Mouse (Mus musculus) CH12.LX (cell line): Measurements from ENCODE around the gene Mical3. TPM values are rescaled to one million over a fixed set of nuclear protein-coding genes. Genes with fewer than 3 reads are reported as not detected.

Experiments
- DNase-seq: peaks from one replicate; pipeline ENCODE4 v3.0.0-alpha.2; 2013; ENCODE audit errors: extremely low read depth
- H3K27ac ChIP-seq: 2 replicates; pipeline ENCODE4 v1.5.1; 2012; ENCODE audit warnings: low read depth, mild to moderate bottlenecking, control low read depth, moderate library complexity; ENCODE audit not compliant: insufficient read depth
- H3K27me3 ChIP-seq: replicated peaks from 2 replicates; pipeline ENCODE3; 2012; ENCODE audit warnings: inconsistent platforms
- H3K36me3 ChIP-seq, 2 experiments: replicated peaks in 1 of 2; 2 replicates each; pipeline versions ENCODE3 to v1.6.1; 2012; ENCODE audit warnings: inconsistent platforms in 1 of 2, low read length in 1 of 2, mild to moderate bottlenecking in 1 of 2, mixed read lengths in 1 of 2, moderate library complexity in 1 of 2; ENCODE audit not compliant: control insufficient read depth in 1 of 2, insufficient read depth in 1 of 2
- H3K4me1 ChIP-seq, 2 experiments: 2 replicates each; pipeline ENCODE4 v1.6.1; 2012; ENCODE audit warnings: inconsistent platforms in 1 of 2, moderate library complexity in 1 of 2; ENCODE audit not compliant: insufficient read depth in 2 of 2, control insufficient read depth in 1 of 2
- H3K4me2 ChIP-seq: 2 replicates; pipeline ENCODE4 v1.6.1; 2012; ENCODE audit warnings: low read depth, mild to moderate bottlenecking, control low read depth; ENCODE audit not compliant: poor library complexity, insufficient read depth, severe bottlenecking
- H3K4me3 ChIP-seq, 3 experiments: fragments of 150-350 bp in 1 of 3; sonication (generic) in 1 of 3; replicated peaks in 1 of 3; 2 replicates each; pipeline versions ENCODE3 to v1.5.1; 2011 to 2012; ENCODE audit warnings: low read depth in 2 of 3, low read length in 2 of 3, mild to moderate bottlenecking in 2 of 3, moderate library complexity in 2 of 3, control low read depth in 1 of 3, improper control_type of control experiment in 1 of 3, inconsistent platforms in 1 of 3, mixed read lengths in 1 of 3; ENCODE audit not compliant: poor library complexity in 1 of 3
- H3K79me2 ChIP-seq: replicated peaks from 2 replicates; pipeline ENCODE4 v1.6.1; 2012; ENCODE audit warnings: mild to moderate bottlenecking, moderate library complexity; ENCODE audit not compliant: control insufficient read depth, poor library complexity, insufficient read depth, severe bottlenecking; ENCODE audit errors: extremely low read depth
- H3K9ac ChIP-seq: 2 replicates; pipeline ENCODE4 v1.6.1; 2012; ENCODE audit warnings: low read depth, mild to moderate bottlenecking, control low read depth, moderate library complexity; ENCODE audit not compliant: insufficient read depth
- H3K9me3 ChIP-seq: replicated peaks from 2 replicates; pipeline ENCODE3; 2012; ENCODE audit warnings: low read length, inconsistent platforms, mixed read lengths
- CHD1 ChIP-seq: IDR thresholded peaks from 2 replicates; pipeline ENCODE4 v1.6.1; 2012; ENCODE audit warnings: low read depth, low read length, improper control_type of control experiment, inconsistent platforms
- CTCF ChIP-seq, 2 experiments: IDR thresholded peaks in 1 of 2; conservative IDR thresholded peaks in 1 of 2; 2 replicates each; pipeline ENCODE4 v1.5.1; 2011 to 2012; ENCODE audit warnings: low read depth in 2 of 2, low read length in 2 of 2, improper control_type of control experiment in 1 of 2, inconsistent platforms in 1 of 2, mild to moderate bottlenecking in 1 of 2, moderate library complexity in 1 of 2
- E2F4 ChIP-seq: IDR thresholded peaks from 2 replicates; pipeline ENCODE4 v1.6.1; 2011; ENCODE audit warnings: low read depth, low read length, improper control_type of control experiment; ENCODE audit not compliant: insufficient replicate concordance
- GABPA ChIP-seq: IDR thresholded peaks from 2 replicates; pipeline ENCODE4 v1.6.1; 2012; ENCODE audit warnings: low read depth, low read length, improper control_type of control experiment, inconsistent platforms; ENCODE audit not compliant: insufficient replicate concordance
- IRF4 ChIP-seq: IDR thresholded peaks from 2 replicates; pipeline ENCODE4 v1.6.1; 2014; ENCODE audit warnings: low read depth, mild to moderate bottlenecking, inconsistent platforms, low read length, improper control_type of control experiment
- JUN ChIP-seq: IDR thresholded peaks from 2 replicates; pipeline ENCODE4 v1.6.1; 2011; ENCODE audit warnings: low read depth, mild to moderate bottlenecking, low read length, improper control_type of control experiment, moderate library complexity; ENCODE audit not compliant: insufficient read depth
- MEF2A ChIP-seq: IDR thresholded peaks from 2 replicates; pipeline ENCODE4 v1.6.1; 2014; ENCODE audit warnings: low read depth, mild to moderate bottlenecking, inconsistent platforms, low read length, improper control_type of control experiment, borderline replicate concordance
- MYC ChIP-seq: IDR thresholded peaks from 2 replicates; pipeline ENCODE4 v1.6.1; 2011; ENCODE audit warnings: low read depth, mild to moderate bottlenecking, improper control_type of control experiment, low read length
- NELFE ChIP-seq: IDR thresholded peaks from 2 replicates; pipeline ENCODE4 v1.6.1; 2011; ENCODE audit warnings: low read depth, low read length, improper control_type of control experiment
- NRF1 ChIP-seq: IDR thresholded peaks from 2 replicates; pipeline ENCODE4 v1.6.1; 2014; ENCODE audit warnings: low read depth, mild to moderate bottlenecking, inconsistent platforms, low read length, improper control_type of control experiment, moderate library complexity
- PAX5 ChIP-seq: IDR thresholded peaks from 2 replicates; pipeline ENCODE4 v1.6.1; 2012; ENCODE audit warnings: low read length, inconsistent platforms, mixed read lengths
- TCF12 ChIP-seq: IDR thresholded peaks from 2 replicates; pipeline ENCODE4 v1.6.1; 2014; ENCODE audit warnings: low read depth, mild to moderate bottlenecking, inconsistent platforms, low read length, improper control_type of control experiment
- UBTF ChIP-seq: IDR thresholded peaks from 2 replicates; pipeline ENCODE4 v1.6.1; 2012; ENCODE audit warnings: low read depth, mild to moderate bottlenecking, inconsistent platforms, low read length, improper control_type of control experiment, moderate library complexity
- ZKSCAN1 ChIP-seq: IDR thresholded peaks from 2 replicates; pipeline ENCODE4 v1.6.1; 2012; ENCODE audit warnings: low read depth, inconsistent platforms, low read length, improper control_type of control experiment, borderline replicate concordance
- ZNF384 ChIP-seq: IDR thresholded peaks from 2 replicates; pipeline ENCODE4 v1.6.1; 2012; ENCODE audit warnings: low read depth, low read length, improper control_type of control experiment, inconsistent platforms
- dilution Hi-C: fragments of 300-500 bp; cut with MboI; formaldehyde crosslinking; loops from 2 replicates; pipeline ENCODE4 v1.14.3; 2020; ENCODE audit warnings: low sequenced_read_pairs; ENCODE audit not compliant: extremely low pct_unique_long_range_greater_than_20kb, extremely low pct_ligation_motif_present
- in situ Hi-C: fragments of 300-500 bp; cut with MboI; formaldehyde crosslinking; loops from 3 replicates; pipeline ENCODE4 v1.14.3; 2019; ENCODE audit warnings: low sequenced_read_pairs, low pct_ligation_motif_present, low pct_unique_long_range_greater_than_20kb, mixed read lengths
- polyA plus RNA-seq: library from polyadenylated mRNA; unstranded; fragments of >175 nt; gene quantifications from 2 replicates; pipeline ENCODE4 v1.2.1, GENCODE M21; 2012; ENCODE audit warnings: low read depth; ENCODE audit not compliant: insufficient read length
- total RNA-seq, 2 experiments: library from RNA; depleted of rRNA; stranded (reverse); fragments of 300-350 nt in 1 of 2; fragments of >200 nt in 1 of 2; gene quantifications; 2 replicates each; pipeline ENCODE4 v1.2.3; 2012 to 2014

The Mical3 gene
- total and polyA plus RNA-seq, 3 experiments = 10.2 to 56.3 (median 26.8) TPM

DNA sequence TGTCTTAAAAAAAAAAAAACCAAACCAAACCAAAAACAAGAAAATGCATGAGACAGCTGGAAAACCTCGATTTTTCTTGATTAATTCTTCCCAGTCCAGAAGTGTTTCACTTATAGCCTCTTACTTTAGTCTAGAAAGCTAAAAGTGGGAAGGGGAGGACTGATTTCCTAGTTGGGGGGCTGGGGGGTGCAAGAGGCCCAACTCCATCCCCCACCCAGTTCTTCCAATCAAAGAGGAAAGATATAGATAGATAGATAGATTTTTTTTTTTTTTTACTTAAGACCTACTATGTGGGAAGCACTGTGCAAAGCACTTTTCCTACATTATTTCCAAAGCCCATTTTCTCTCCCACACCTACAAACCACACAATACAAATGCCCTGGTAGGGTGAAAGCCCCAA lies 22.7 kb downstream of the Mical3 start:
- H3K4me1 ChIP-seq = peaks cover 23 to 77% of the 10 kb centered on the region in 2 experiments
- H3K9ac ChIP-seq = no peak overlapping the region
- no peak overlapping the region for H3K4me3 ChIP-seq
- peaks cover 6 to 25% of the 10 kb centered on the region in 2 experiments for H3K36me3 ChIP-seq
- no peaks in the 10 kb centered on the region for H3K27me3 ChIP-seq
- no peak overlapping the region for H3K4me2 ChIP-seq
- TF ChIP-seq ZNF384 = no peak
- TF ChIP-seq JUN = no peak
- no peak for TF ChIP-seq E2F4
- dilution Hi-C loops = no loop called here
- in situ Hi-C loops = no loop called here
- peaks cover 7% of the 10 kb centered on the region for H3K9me3 ChIP-seq
- no peak for DNase-seq
- H3K27ac ChIP-seq = no peak overlapping the region
- peaks cover 11% of the 10 kb centered on the region for H3K79me2 ChIP-seq

DNA sequence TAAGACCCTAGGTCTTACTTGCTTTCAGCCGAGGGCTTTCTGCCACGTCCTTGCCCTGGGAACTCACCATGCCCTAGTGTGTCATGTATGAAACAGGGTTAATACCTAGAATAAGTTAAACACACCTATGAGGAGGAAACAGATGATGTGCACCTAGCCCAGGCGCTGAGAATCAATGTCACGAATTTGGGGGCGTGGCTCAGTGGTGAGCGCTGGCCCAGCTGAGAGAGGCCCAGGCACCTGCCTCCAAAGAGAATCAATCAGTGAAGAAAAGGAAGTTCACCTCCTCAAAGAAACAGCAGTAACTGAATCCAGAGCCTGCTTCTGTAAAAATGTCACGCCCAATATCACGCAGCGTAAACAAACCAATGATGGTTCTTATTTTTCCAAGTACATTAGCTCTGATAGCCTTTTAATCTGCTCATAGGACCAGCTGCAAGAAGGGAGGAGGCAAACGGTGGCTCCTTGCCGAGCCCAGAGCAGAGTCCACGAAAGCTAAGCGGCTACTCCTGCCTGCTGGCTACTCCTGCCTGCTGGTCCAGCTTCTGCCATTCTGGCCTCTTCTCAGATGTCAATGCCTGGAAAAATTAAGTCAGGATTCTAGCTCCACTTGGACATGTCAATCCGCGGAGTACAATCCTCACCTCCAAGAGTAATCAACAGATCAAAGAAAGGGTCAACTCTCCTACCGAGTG lies 23.9 kb downstream of the Mical3 start:
- Histone ChIP-seq H3K36me3 (peaks cover 6 to 25% of the 10 kb centered on the region in 2 experiments), H3K4me2 (no peak overlapping the region), H3K27ac (no peak overlapping the region), H3K27me3 (no peaks in the 10 kb centered on the region), H3K4me1 (peaks cover 27 to 75% of the 10 kb centered on the region in 2 experiments), H3K4me3 (no peak overlapping the region), H3K9ac (no peak overlapping the region), H3K9me3 (peaks cover 7% of the 10 kb centered on the region), H3K79me2 (peaks cover 18% of the 10 kb centered on the region)
- dilution Hi-C loops = no loop called here
- no peak for DNase-seq
- TF ChIP-seq CHD1 (no peak), MYC (no peak), NRF1 (no peak), TCF12 (no peak), CTCF (conservative IDR thresholded peaks at IDR 0.05 in 1 of 2, IDR thresholded peaks at IDR 0.05 in 1 of 2; ENCODE audit: low read depth in 2 of 2, low read length in 2 of 2) (no peak), GABPA (no peak), PAX5 (no peak), ZNF384 (no peak), IRF4 (no peak), UBTF (no peak)
- in situ Hi-C loops = no loop called here

DNA sequence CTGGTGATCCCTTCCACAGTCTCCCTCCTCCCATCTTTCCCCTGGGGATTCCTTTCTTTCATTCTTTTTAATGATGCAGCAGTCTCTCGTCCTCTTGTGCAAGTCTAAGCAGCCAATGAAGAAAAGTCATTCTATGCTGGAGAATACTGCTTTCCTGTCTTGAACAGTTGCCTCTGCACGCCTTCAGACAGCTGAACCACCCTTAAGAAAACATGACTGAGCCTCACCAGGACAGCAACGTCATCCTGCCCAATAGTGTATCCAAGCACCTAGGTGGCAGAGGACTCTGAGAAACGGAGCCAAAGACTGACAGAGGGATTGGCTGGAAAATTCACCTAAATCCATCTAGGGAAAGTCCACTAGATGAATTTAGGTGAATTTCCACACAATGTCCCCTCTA lies 25.1 kb downstream of the Mical3 start:
- Histone ChIP-seq H3K36me3 (peaks cover 6 to 30% of the 10 kb centered on the region in 2 experiments), H3K4me1 (peaks cover 32 to 79% of the 10 kb centered on the region in 2 experiments), H3K79me2 (peaks cover 27% of the 10 kb centered on the region), H3K4me3 (no peak overlapping the region), H3K9me3 (peaks cover 7% of the 10 kb centered on the region), H3K9ac (no peak overlapping the region), H3K27me3 (no peaks in the 10 kb centered on the region), H3K4me2 (no peak overlapping the region), H3K27ac (no peak overlapping the region)
- no peak for DNase-seq
- dilution Hi-C loops (no loop called here), in situ Hi-C loops (no loop called here)
- TF ChIP-seq TCF12 = no peak
- no peak for TF ChIP-seq MEF2A
- TF ChIP-seq ZKSCAN1 = no peak
- no peak for TF ChIP-seq UBTF
- TF ChIP-seq NELFE = no peak
- TF ChIP-seq PAX5 = no peak
